Mouse (Mus musculus) forebrain, embryonic 11.5 days (tissue): ENCODE data around the gene Syne2. TPM values are rescaled to one million over a fixed set of nuclear protein-coding genes. Genes with fewer than 3 reads are reported as not detected.
"Not testable (repeated sequence)": the region's sequence is repeated elsewhere in the genome, so short reads cannot be mapped to it uniquely, and the experiment has no call there.

Experiments
- ATAC-seq: fragments of 200-750 bp; cut with Nextera tagmentation; replicated peaks from 2 replicates; pipeline ENCODE4 v1.8.0; 2017; ENCODE audit warnings: moderate TSS enrichment; ENCODE audit not compliant: low FRiP score
- DNase-seq: peaks from one replicate; pipeline ENCODE4 v3.0.0-alpha.2; 2017; ENCODE audit warnings: low spot score
- H3K27ac ChIP-seq: fragments of 300-500 bp; sonication (generic); 2 replicates; pipeline ENCODE4 v1.5.1; 2014; ENCODE audit warnings: low read depth, low read length
- H3K27me3 ChIP-seq: fragments of 300-500 bp; sonication (generic); 2 replicates; pipeline ENCODE4 v1.6.1; 2014; ENCODE audit warnings: mild to moderate bottlenecking, low read length, mixed read lengths; ENCODE audit not compliant: control insufficient read depth, insufficient read depth
- H3K36me3 ChIP-seq: fragments of 300-500 bp; sonication (generic); 2 replicates; pipeline ENCODE4 v1.6.1; 2014; ENCODE audit warnings: mild to moderate bottlenecking, low read length, moderate library complexity, mixed read lengths; ENCODE audit not compliant: control insufficient read depth, insufficient read depth
- H3K4me1 ChIP-seq: fragments of 300-500 bp; sonication (generic); replicated peaks from 2 replicates; pipeline ENCODE4 v1.6.1; 2014; ENCODE audit warnings: low read length, mixed read lengths; ENCODE audit not compliant: control insufficient read depth, insufficient read depth
- H3K4me2 ChIP-seq: fragments of 300-500 bp; sonication (generic); 2 replicates; pipeline ENCODE4 v1.6.1; 2014; ENCODE audit warnings: low read depth, mild to moderate bottlenecking, low read length, moderate library complexity, mixed read lengths; ENCODE audit not compliant: severe bottlenecking
- H3K4me3 ChIP-seq: fragments of 300-500 bp; sonication (generic); 2 replicates; pipeline ENCODE4 v1.5.1; 2014; ENCODE audit warnings: low read depth, low read length
- H3K9ac ChIP-seq: fragments of 300-500 bp; sonication (generic); 2 replicates; pipeline ENCODE4 v1.6.1; 2014; ENCODE audit warnings: low read length
- H3K9me3 ChIP-seq: fragments of 300-500 bp; sonication (generic); 2 replicates; pipeline ENCODE4 v1.6.1; 2016; ENCODE audit warnings: low read length, mixed read lengths; ENCODE audit not compliant: control insufficient read depth
- WGBS: fragments of 180-500 bp; shearing (Covaris S2); extraction: QIAGEN DNeasy Blood & Tissue Kit; methylation state at CpG from one replicate; pipeline ENCODE4 v1.1.7; 2014; 5-methylcytosine and 5-hydroxymethylcytosine counted together
- microRNA-seq: library from miRNA; unstranded; fragments of <30 nt; microRNA quantifications from one replicate; pipeline ENCODE4, GENCODE M21; 2016; ENCODE audit not compliant: insufficient number of aligned reads
- polyA plus RNA-seq: library from polyadenylated mRNA; unstranded; fragments of >200 nt; fragmentation: Nextera tagmentation; extraction: Ambion mirVana; gene quantifications from 2 replicates; pipeline ENCODE4 v1.2.1, GENCODE M21; 2014

Gene Syne2
- polyA plus RNA-seq, 1 experiment from 2014 or later, result 127 TPM

DNA sequence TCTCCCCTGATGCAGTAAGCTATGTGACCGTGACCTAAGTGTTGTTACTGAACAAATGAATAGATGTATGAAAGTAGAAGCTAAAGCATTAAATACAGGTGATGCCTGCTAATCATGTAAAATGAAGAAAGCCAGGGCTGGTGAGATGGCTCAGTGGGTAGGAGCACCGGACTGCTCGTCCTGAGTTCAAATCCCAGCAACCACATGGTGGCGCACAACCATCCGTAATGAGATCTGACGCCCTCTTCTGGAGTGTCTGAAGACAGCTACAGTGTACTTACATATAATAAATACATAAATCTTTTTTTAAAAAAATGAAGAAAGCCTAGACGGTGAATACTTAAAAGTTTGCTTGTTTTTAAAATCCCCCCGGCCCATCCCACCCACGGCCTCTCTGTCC, 315.1 kb downstream of the Syne2 start:
- not testable (repeated sequence) for ATAC-seq, H3K4me2 ChIP-seq, DNase-seq, H3K4me3 ChIP-seq, H3K9ac ChIP-seq, H3K27ac ChIP-seq, H3K27me3 ChIP-seq, H3K4me1 ChIP-seq, H3K9me3 ChIP-seq, H3K36me3 ChIP-seq
- 82% methylated on average over 9 of the region's 9 CpGs for WGBS

DNA sequence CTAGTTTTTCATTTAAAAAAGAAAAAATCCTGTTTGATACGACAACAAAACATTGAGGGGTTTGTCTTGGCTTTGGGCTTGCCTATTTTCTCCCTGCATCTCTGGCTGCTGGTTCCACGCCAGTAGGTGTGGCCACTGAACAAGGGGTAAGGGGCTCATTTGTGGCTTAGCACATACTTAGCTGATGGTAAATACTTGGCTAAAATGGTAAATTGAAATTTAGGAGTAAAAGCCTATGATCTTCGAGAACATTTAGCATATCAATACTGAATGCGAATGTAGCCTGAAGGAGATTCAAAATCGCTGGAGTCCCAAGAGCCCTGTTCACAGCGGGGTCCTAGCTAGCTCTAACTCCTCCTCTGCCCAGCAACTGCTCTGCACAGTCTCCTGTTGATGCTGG, 318.8 kb downstream of the Syne2 start:
- Histone ChIP-seq H3K4me3 (no peak overlapping the region), H3K27ac (no peak overlapping the region), H3K9me3 (no peaks in the 10 kb centered on the region), H3K27me3 (no peaks in the 10 kb centered on the region), H3K36me3 (no peaks in the 10 kb centered on the region), H3K4me2 (no peak overlapping the region), H3K4me1 (no peaks in the 10 kb centered on the region), H3K9ac (no peak overlapping the region)
- ATAC-seq, result no peak
- 44% methylated on average over 6 of the region's 6 CpGs for WGBS
- no peak for DNase-seq

DNA sequence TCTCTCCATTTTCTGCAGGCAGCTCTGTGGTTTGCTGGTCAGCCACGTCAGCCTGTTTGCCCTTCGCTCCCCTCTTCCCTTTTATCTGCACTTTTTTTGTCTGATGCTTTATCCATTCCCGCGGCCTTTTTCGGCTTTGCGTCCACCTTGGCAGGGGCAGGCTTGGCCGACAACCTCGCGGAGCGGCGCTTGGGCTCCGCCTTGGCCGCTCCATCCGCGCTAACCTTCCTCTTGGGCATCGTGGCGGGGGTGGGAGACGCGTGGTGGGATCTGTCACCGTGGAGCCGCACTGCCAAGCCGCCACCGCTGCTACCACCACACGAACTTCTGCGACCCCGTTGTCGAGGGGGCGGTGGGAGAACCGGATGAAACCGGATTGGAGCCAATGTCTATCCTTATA, 334.5 kb downstream of the Syne2 start:
- peak overlapping the region; percentile 49 for H3K4me2 ChIP-seq
- H3K4me1 ChIP-seq, H3K27me3 ChIP-seq, H3K9me3 ChIP-seq, ATAC-seq, H3K36me3 ChIP-seq, H3K27ac ChIP-seq, DNase-seq: not testable (repeated sequence)
- H3K4me3 ChIP-seq, result peak overlapping the region; percentile 13
- 13% methylated on average over 30 of the region's 30 CpGs for WGBS
- H3K9ac ChIP-seq, result peak overlapping the region; percentile 1; the same call in 1 of the 2 replicates

Small RNA genes within 50 kb of the gene (microRNA-seq; reads per million reads assigned to microRNA genes)
- 5.0 reads per million for gene Mir5101

Other genes with a start within 250 kb of the Syne2 start
- gene Ppp2r5e, start 221.9 kb upstream of the Syne2 start, polyA plus RNA-seq, result 24.9 and 26.1 TPM in 2 replicates
- gene Wdr89, start 148.6 kb upstream of the Syne2 start, polyA plus RNA-seq, result 10.6 and 11.9 TPM in 2 replicates
- 9.2 and 10.2 TPM in 2 replicates for gene Sgpp1, start 82.4 kb upstream of the Syne2 start, polyA plus RNA-seq